Mouse (Mus musculus) CH12.LX (cell line): ENCODE measurements around the gene Tmbim7. TPM values are rescaled to one million over a fixed set of nuclear protein-coding genes. Genes with fewer than 3 reads are reported as not detected.

ENCODE experiments used
- DNase-seq: peaks from one replicate; pipeline ENCODE4 v3.0.0-alpha.2; 2013; ENCODE audit errors: extremely low read depth
- H3K27ac ChIP-seq: 2 replicates; pipeline ENCODE4 v1.5.1; 2012; ENCODE audit warnings: low read depth, mild to moderate bottlenecking, control low read depth, moderate library complexity; ENCODE audit not compliant: insufficient read depth
- H3K27me3 ChIP-seq: replicated peaks from 2 replicates; pipeline ENCODE3; 2012; ENCODE audit warnings: inconsistent platforms
- H3K36me3 ChIP-seq, 2 experiments: replicated peaks in 1 of 2; 2 replicates each; pipeline versions ENCODE3 to v1.6.1; 2012; ENCODE audit warnings: inconsistent platforms in 1 of 2, low read length in 1 of 2, mild to moderate bottlenecking in 1 of 2, mixed read lengths in 1 of 2, moderate library complexity in 1 of 2; ENCODE audit not compliant: control insufficient read depth in 1 of 2, insufficient read depth in 1 of 2
- H3K4me1 ChIP-seq, 2 experiments: 2 replicates each; pipeline ENCODE4 v1.6.1; 2012; ENCODE audit warnings: inconsistent platforms in 1 of 2, moderate library complexity in 1 of 2; ENCODE audit not compliant: insufficient read depth in 2 of 2, control insufficient read depth in 1 of 2
- H3K4me2 ChIP-seq: 2 replicates; pipeline ENCODE4 v1.6.1; 2012; ENCODE audit warnings: low read depth, mild to moderate bottlenecking, control low read depth; ENCODE audit not compliant: poor library complexity, insufficient read depth, severe bottlenecking
- H3K4me3 ChIP-seq, 3 experiments: fragments of 150-350 bp in 1 of 3; sonication (generic) in 1 of 3; replicated peaks in 1 of 3; 2 replicates each; pipeline versions ENCODE3 to v1.5.1; 2011 to 2012; ENCODE audit warnings: low read depth in 2 of 3, low read length in 2 of 3, mild to moderate bottlenecking in 2 of 3, moderate library complexity in 2 of 3, control low read depth in 1 of 3, improper control_type of control experiment in 1 of 3, inconsistent platforms in 1 of 3, mixed read lengths in 1 of 3; ENCODE audit not compliant: poor library complexity in 1 of 3
- H3K79me2 ChIP-seq: replicated peaks from 2 replicates; pipeline ENCODE4 v1.6.1; 2012; ENCODE audit warnings: mild to moderate bottlenecking, moderate library complexity; ENCODE audit not compliant: control insufficient read depth, poor library complexity, insufficient read depth, severe bottlenecking; ENCODE audit errors: extremely low read depth
- H3K9ac ChIP-seq: 2 replicates; pipeline ENCODE4 v1.6.1; 2012; ENCODE audit warnings: low read depth, mild to moderate bottlenecking, control low read depth, moderate library complexity; ENCODE audit not compliant: insufficient read depth
- H3K9me3 ChIP-seq: replicated peaks from 2 replicates; pipeline ENCODE3; 2012; ENCODE audit warnings: low read length, inconsistent platforms, mixed read lengths
- BHLHE40 ChIP-seq: IDR thresholded peaks from 2 replicates; pipeline ENCODE4 v1.6.1; 2011; ENCODE audit warnings: mild to moderate bottlenecking, low read depth, low read length, improper control_type of control experiment
- CHD1 ChIP-seq: IDR thresholded peaks from 2 replicates; pipeline ENCODE4 v1.6.1; 2012; ENCODE audit warnings: low read depth, low read length, improper control_type of control experiment, inconsistent platforms
- CHD2 ChIP-seq: IDR thresholded peaks from 2 replicates; pipeline ENCODE4 v1.6.1; 2011; ENCODE audit warnings: low read length, improper control_type of control experiment
- CTCF ChIP-seq, 2 experiments: IDR thresholded peaks in 1 of 2; conservative IDR thresholded peaks in 1 of 2; 2 replicates each; pipeline ENCODE4 v1.5.1; 2011 to 2012; ENCODE audit warnings: low read depth in 2 of 2, low read length in 2 of 2, improper control_type of control experiment in 1 of 2, inconsistent platforms in 1 of 2, mild to moderate bottlenecking in 1 of 2, moderate library complexity in 1 of 2
- E2F4 ChIP-seq: IDR thresholded peaks from 2 replicates; pipeline ENCODE4 v1.6.1; 2011; ENCODE audit warnings: low read depth, low read length, improper control_type of control experiment; ENCODE audit not compliant: insufficient replicate concordance
- ELF1 ChIP-seq: IDR thresholded peaks from 2 replicates; pipeline ENCODE4 v1.6.1; 2014; ENCODE audit warnings: low read depth, mild to moderate bottlenecking, inconsistent platforms, low read length, improper control_type of control experiment
- EP300 ChIP-seq: IDR thresholded peaks from 2 replicates; pipeline ENCODE4 v1.6.1; 2011; ENCODE audit warnings: low read length, improper control_type of control experiment
- HCFC1 ChIP-seq: IDR thresholded peaks from 2 replicates; pipeline ENCODE4 v1.6.1; 2012; ENCODE audit warnings: low read depth, mild to moderate bottlenecking, inconsistent platforms, low read length, improper control_type of control experiment
- JUN ChIP-seq: IDR thresholded peaks from 2 replicates; pipeline ENCODE4 v1.6.1; 2011; ENCODE audit warnings: low read depth, mild to moderate bottlenecking, low read length, improper control_type of control experiment, moderate library complexity; ENCODE audit not compliant: insufficient read depth
- KAT2A ChIP-seq: IDR thresholded peaks from 2 replicates; pipeline ENCODE4 v1.6.1; 2012; ENCODE audit warnings: low read length, improper control_type of control experiment, inconsistent platforms; ENCODE audit not compliant: insufficient replicate concordance
- MAX ChIP-seq: IDR thresholded peaks from 2 replicates; pipeline ENCODE4 v1.6.1; 2011; ENCODE audit warnings: low read length, improper control_type of control experiment
- MAZ ChIP-seq: IDR thresholded peaks from 2 replicates; pipeline ENCODE4 v1.6.1; 2012; ENCODE audit warnings: low read depth, mild to moderate bottlenecking, inconsistent platforms, low read length, improper control_type of control experiment, moderate library complexity
- MXI1 ChIP-seq: IDR thresholded peaks from 2 replicates; pipeline ENCODE4 v1.6.1; 2011; ENCODE audit warnings: mild to moderate bottlenecking, low read depth, low read length, improper control_type of control experiment
- NELFE ChIP-seq: IDR thresholded peaks from 2 replicates; pipeline ENCODE4 v1.6.1; 2011; ENCODE audit warnings: low read depth, low read length, improper control_type of control experiment
- NRF1 ChIP-seq: IDR thresholded peaks from 2 replicates; pipeline ENCODE4 v1.6.1; 2014; ENCODE audit warnings: low read depth, mild to moderate bottlenecking, inconsistent platforms, low read length, improper control_type of control experiment, moderate library complexity
- POLR2A ChIP-seq: IDR thresholded peaks from 2 replicates; pipeline ENCODE4 v1.6.1; 2011; ENCODE audit warnings: low read depth, mild to moderate bottlenecking, improper control_type of control experiment, low read length
- RAD21 ChIP-seq: IDR thresholded peaks from 2 replicates; pipeline ENCODE4 v1.6.1; 2011; ENCODE audit warnings: low read depth, mild to moderate bottlenecking, low read length, improper control_type of control experiment, moderate library complexity
- SIN3A ChIP-seq: IDR thresholded peaks from 2 replicates; pipeline ENCODE4 v1.6.1; 2012; ENCODE audit warnings: low read length, improper control_type of control experiment, inconsistent platforms
- SMC3 ChIP-seq: IDR thresholded peaks from 2 replicates; pipeline ENCODE4 v1.6.1; 2011; ENCODE audit warnings: low read depth, low read length, improper control_type of control experiment
- TCF12 ChIP-seq: IDR thresholded peaks from 2 replicates; pipeline ENCODE4 v1.6.1; 2014; ENCODE audit warnings: low read depth, mild to moderate bottlenecking, inconsistent platforms, low read length, improper control_type of control experiment
- USF2 ChIP-seq: conservative IDR thresholded peaks from 2 replicates; pipeline ENCODE4 v1.6.1; 2011; ENCODE audit warnings: low read depth, low read length, improper control_type of control experiment
- ZC3H11A ChIP-seq: IDR thresholded peaks from 2 replicates; pipeline ENCODE4 v1.6.1; 2012; ENCODE audit warnings: low read depth, mild to moderate bottlenecking, inconsistent platforms, low read length, improper control_type of control experiment
- ZKSCAN1 ChIP-seq: IDR thresholded peaks from 2 replicates; pipeline ENCODE4 v1.6.1; 2012; ENCODE audit warnings: low read depth, inconsistent platforms, low read length, improper control_type of control experiment, borderline replicate concordance
- ZMIZ1 ChIP-seq: IDR thresholded peaks from 2 replicates; pipeline ENCODE4 v1.6.1; 2012; ENCODE audit warnings: low read depth, mild to moderate bottlenecking, inconsistent platforms, low read length, improper control_type of control experiment
- ZNF384 ChIP-seq: IDR thresholded peaks from 2 replicates; pipeline ENCODE4 v1.6.1; 2012; ENCODE audit warnings: low read depth, low read length, improper control_type of control experiment, inconsistent platforms
- dilution Hi-C: fragments of 300-500 bp; cut with MboI; formaldehyde crosslinking; loops from 2 replicates; pipeline ENCODE4 v1.14.3; 2020; ENCODE audit warnings: low sequenced_read_pairs; ENCODE audit not compliant: extremely low pct_unique_long_range_greater_than_20kb, extremely low pct_ligation_motif_present
- in situ Hi-C: fragments of 300-500 bp; cut with MboI; formaldehyde crosslinking; loops from 3 replicates; pipeline ENCODE4 v1.14.3; 2019; ENCODE audit warnings: low sequenced_read_pairs, low pct_ligation_motif_present, low pct_unique_long_range_greater_than_20kb, mixed read lengths
- polyA plus RNA-seq: library from polyadenylated mRNA; unstranded; fragments of >175 nt; gene quantifications from 2 replicates; pipeline ENCODE4 v1.2.1, GENCODE M21; 2012; ENCODE audit warnings: low read depth; ENCODE audit not compliant: insufficient read length
- total RNA-seq, 2 experiments: library from RNA; depleted of rRNA; stranded (reverse); fragments of 300-350 nt in 1 of 2; fragments of >200 nt in 1 of 2; gene quantifications; 2 replicates each; pipeline ENCODE4 v1.2.3; 2012 to 2014

Tmbim7 gene
- total and polyA plus RNA-seq, 3 experiments, result not detected

- Histone ChIP-seq H3K4me1 (peaks cover 0 to 22% of the 10 kb centered on the region in 2 experiments; a peak in 2 of 4 replicates), H3K9me3 (no peaks in the 10 kb centered on the region), H3K27ac (peak overlapping the region; percentile 66), H3K4me2 (peak overlapping the region; percentile 95; the same call in 1 of the 2 replicates), H3K79me2 (peaks cover 17% of the 10 kb centered on the region), H3K9ac (peak overlapping the region; percentile 98), H3K27me3 (no peaks in the 10 kb centered on the region), H3K4me3 (peak overlapping the region; percentile 79 to 100 (median 85)), H3K36me3 (peaks cover 16 to 32% of the 10 kb centered on the region in 2 experiments)
- peak; percentile 72 for DNase-seq
- in situ Hi-C loops, result loop anchor here (10.0 to 25.0 kb wide), 2 partner anchors 158 to 540 kb away; partner anchors contain the start of genes Ankib1, Krit1 and Mterf1b
- TF ChIP-seq MAZ, result peak; percentile 77
- peak; percentile 55 for TF ChIP-seq SMC3
- peak; percentile 81; the same call in 1 of the 2 replicates for TF ChIP-seq E2F4
- TF ChIP-seq POLR2A, result no peak
- peak; percentile 39; the same call in 1 of the 2 replicates for TF ChIP-seq SIN3A
- peak; percentile 43; the same call in 1 of the 2 replicates for TF ChIP-seq CHD2
- TF ChIP-seq CHD1, result peak; percentile 61; the same call in 1 of the 2 replicates
- TF ChIP-seq ELF1, result peak; percentile 59; the same call in 1 of the 2 replicates
- peak; percentile 40; the same call in 1 of the 2 replicates for TF ChIP-seq MXI1
- peak; percentile 80 for TF ChIP-seq RAD21
- no peak for TF ChIP-seq ZNF384
- no peak for TF ChIP-seq ZKSCAN1
- TF ChIP-seq BHLHE40, result no peak
- TF ChIP-seq CTCF (conservative IDR thresholded peaks at IDR 0.05 in 1 of 2, IDR thresholded peaks at IDR 0.05 in 1 of 2; ENCODE audit: low read depth in 2 of 2, low read length in 2 of 2), result peak in 1 of 2 experiments; percentile 81; a peak in 2 of 4 replicates
- dilution Hi-C loops, result no loop called here
Measured at GRCm38 (mm10) chr5:3646991-3647707, 3.8 kb upstream of the Tmbim7 start.

GRCm38 (mm10) chr5:3647708-3648121, 3.3 kb upstream of the Tmbim7 start:
- Histone ChIP-seq H3K79me2 (peaks cover 17% of the 10 kb centered on the region), H3K9ac (peak overlapping the region; percentile 98), H3K27ac (peak overlapping the region; percentile 66), H3K9me3 (no peaks in the 10 kb centered on the region), H3K4me2 (no peak overlapping the region; the same call in 1 of the 2 replicates), H3K36me3 (peaks cover 15 to 27% of the 10 kb centered on the region in 2 experiments), H3K4me1 (peaks cover 0 to 22% of the 10 kb centered on the region in 2 experiments; a peak in 2 of 4 replicates), H3K27me3 (no peaks in the 10 kb centered on the region), H3K4me3 (peak overlapping the region; percentile 79 to 100 (median 85))
- in situ Hi-C loops (loop anchor here (10.0 to 25.0 kb wide), 2 partner anchors 157 to 540 kb away; partner anchors contain the start of genes Ankib1, Krit1 and Mterf1b), dilution Hi-C loops (no loop called here)
- DNase-seq, result peak; percentile 93
- no peak for TF ChIP-seq USF2
- peak; percentile 70 for TF ChIP-seq ELF1
- no peak for TF ChIP-seq E2F4
- no peak for TF ChIP-seq KAT2A
- TF ChIP-seq NRF1, result no peak
- TF ChIP-seq ZKSCAN1, result no peak
- peak; percentile 46 for TF ChIP-seq NELFE
- TF ChIP-seq CHD2, result no peak
- TF ChIP-seq CHD1, result no peak
- TF ChIP-seq TCF12, result peak; percentile 63
- peak; percentile 65; the same call in 1 of the 2 replicates for TF ChIP-seq ZMIZ1
- TF ChIP-seq EP300, result no peak
- no peak for TF ChIP-seq JUN
- TF ChIP-seq MAX, result no peak
- peak; percentile 47 for TF ChIP-seq HCFC1
- peak; percentile 63; the same call in 1 of the 2 replicates for TF ChIP-seq POLR2A
- TF ChIP-seq ZC3H11A, result no peak
- 0 out of 2 replicates have a peak, but pooled peaks have one; percentile 15 for TF ChIP-seq SIN3A
